Mouse (Mus musculus): ENCODE measurements around the gene Gabpb1. TPM values are rescaled to one million over a fixed set of nuclear protein-coding genes. Genes with fewer than 3 reads are reported as not detected.

The Gabpb1 gene
- total RNA-seq, 2 experiments from 2014 or later, result 35.4 to 36.5 TPM

DNA sequence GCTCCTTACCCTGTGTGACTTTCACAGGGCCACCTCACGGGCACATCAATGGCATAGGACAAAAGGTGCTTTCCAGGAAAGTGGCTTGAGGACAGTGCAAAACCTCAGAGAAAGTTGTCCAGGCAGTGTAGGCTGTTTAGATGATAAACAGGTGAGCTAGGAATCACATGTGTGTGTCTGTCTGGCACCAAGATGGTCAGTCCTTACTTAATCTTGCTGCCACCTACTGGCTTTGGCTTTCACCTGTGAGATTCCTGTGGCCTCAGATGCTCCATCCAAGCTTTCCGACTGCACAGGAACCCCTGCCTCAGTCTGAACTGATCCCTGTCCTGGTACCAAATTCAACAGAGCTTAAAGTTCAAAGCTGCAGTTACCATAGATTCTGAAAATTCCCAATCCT is 77.8 kb downstream of the Gabpb1 start:
- ATAC-seq (replicated peaks; ENCODE audit: low FRiP score, low TSS enrichment, poor library complexity, severe bottlenecking), result no peak

DNA sequence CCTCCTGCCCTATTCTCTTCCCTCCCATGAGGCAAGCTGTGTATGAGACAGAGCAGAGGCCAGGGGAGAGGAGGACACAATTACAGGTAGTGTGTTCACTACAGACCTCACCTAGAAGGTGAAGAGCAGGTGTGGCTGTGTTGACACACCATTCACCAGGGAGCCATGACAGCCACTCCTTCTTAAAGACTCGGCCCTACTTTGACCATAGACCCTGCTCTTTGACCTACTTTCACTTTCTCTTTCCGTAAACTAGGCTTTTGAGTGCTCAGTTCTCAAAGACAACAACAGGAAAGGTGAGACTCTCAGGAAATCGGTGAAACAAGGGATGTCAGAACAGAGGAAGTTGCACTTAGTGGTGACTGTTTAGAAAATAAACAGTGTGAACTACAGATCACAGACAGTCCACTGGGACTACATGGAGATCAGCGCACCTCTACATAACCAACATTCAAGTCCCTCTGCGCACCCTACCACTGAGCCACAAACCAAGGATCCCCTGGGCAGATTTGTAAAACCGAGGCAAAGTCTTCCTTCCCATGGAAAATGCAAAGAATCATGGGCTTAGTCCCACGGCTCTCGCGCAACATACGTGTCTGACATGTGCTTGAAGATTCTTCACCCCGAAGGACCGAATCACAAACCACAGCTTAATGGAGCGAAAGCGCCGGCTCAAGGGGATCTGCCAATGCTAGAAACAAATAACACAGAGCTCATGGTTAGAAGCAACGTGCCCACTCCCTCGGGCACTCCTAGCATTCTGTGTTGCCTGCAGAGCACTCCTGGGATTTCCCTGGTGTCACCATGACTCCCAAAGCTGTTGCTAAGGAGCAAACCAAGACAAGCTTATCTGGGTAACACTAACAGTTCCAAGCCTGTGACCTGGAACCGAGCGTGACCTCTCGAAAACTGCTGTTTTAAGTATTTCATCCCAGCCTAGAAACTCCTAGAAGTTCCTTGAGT is 78.6 kb downstream of the Gabpb1 start:
- ATAC-seq (replicated peaks; ENCODE audit: low FRiP score, low TSS enrichment, poor library complexity, severe bottlenecking), result no peak

DNA sequence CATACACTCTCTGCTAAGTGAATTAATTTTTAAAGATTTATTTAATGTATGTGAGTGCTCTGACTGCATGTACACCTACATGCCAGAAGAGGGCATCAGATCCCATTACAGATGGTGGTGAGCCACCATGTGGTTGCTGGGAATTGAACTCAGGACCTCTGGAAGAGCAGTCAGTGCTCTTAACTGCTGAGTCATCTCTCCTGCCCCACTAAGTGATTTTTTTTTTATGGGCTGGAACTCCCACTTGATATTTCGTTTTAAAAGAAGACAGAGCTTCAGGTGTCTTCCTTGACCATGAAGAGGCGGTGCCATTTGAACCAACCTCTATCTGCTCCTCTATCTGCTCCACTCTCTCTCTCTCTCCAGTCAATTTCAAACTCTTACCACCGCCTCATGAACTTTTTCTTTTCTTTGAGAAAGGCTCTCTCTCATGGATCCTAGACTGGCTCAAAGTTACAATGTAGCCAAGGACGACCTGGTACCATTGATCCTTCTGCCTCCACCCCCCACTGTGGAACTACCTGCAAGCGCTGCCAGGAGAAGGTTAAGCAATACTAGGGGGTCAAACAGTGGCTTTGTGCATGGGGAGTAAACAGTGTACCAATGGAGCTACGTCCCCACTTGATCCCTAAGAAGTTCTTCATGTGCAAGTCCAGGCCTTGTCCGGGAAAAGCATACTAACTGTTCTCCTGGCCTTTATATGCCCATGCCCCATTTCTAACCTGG is 79.6 kb downstream of the Gabpb1 start:
- no peak for ATAC-seq (replicated peaks; ENCODE audit: low FRiP score, low TSS enrichment, poor library complexity, severe bottlenecking)

DNA sequence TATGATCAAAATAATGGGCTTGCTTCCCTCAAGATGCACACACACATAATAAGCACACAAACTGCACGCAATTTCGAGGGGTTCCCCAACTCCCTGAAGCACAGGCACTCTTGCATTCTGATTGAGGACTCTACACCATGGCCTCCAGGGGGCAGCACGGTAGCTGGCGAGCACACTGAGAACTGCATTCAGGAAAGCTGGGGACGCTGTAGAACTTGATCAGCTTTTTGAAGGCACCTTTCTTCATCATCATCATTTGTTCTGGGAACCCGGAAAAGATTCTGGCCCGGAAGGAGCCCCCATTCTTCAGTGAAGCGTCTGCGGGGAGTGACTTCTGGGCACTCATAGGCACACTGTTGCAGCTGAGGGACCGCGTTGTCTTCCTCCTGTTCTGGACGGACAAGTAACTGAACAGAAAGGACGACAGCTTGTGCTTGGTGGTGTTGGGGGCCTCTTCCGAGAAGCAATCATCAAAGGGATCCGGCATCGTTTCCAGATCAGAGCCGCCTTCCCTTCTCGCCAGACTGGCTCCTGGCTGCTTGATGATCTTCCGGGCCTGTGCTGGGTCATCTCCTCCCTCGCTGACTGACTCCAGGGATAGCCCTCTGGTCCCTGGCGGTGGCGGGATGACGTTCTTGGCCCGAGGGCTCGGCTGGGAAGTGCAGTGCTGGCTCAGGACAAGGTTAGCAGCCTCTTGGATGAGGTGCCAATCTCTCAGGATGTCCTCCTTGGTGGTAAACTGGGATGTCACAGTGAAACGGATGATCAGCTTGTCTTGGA is 82.1 kb downstream of the Gabpb1 start:
- ATAC-seq (replicated peaks; ENCODE audit: low FRiP score, low TSS enrichment, poor library complexity, severe bottlenecking), result peak; percentile 87

DNA sequence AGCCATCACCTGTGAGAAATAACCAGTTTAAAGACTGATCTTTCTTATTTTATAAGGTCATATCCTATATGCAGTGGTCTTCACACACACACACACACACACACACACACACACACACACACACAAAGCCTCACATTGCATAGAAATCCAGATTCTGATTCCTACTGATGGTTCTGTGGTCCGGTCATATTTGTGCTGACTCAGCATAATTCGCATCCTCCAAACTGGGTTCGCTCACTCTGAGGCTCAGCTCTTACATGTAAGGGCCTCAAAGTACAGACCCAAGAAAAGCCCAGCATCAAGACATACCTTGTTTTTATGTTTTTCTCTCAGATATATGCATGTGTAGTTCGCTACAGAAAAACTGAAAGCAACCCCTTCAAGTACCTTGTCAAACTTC is 84.8 kb downstream of the Gabpb1 start:
- no peak for ATAC-seq (replicated peaks; ENCODE audit: low FRiP score, low TSS enrichment, poor library complexity, severe bottlenecking)

DNA sequence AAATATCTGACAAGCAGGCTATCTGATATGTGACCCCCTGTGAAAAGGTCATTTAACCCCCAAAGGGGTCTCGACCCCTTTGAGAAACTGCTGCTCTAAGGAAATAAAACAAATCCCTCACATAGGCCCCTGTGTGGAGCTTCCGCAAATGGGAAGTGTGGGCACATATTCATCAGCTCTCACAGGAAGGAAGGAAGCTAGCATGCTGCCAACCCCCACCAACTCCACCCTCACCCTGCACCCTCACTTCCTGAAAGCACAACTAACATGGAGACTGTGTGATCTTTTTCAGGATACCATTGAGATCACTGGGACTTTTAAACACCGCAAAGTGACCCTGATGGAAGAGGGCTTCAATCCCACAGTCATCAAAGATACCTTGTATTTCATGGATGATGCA is 88.7 kb downstream of the Gabpb1 start:
- ATAC-seq (replicated peaks; ENCODE audit: low FRiP score, low TSS enrichment, poor library complexity, severe bottlenecking), result no peak

DNA sequence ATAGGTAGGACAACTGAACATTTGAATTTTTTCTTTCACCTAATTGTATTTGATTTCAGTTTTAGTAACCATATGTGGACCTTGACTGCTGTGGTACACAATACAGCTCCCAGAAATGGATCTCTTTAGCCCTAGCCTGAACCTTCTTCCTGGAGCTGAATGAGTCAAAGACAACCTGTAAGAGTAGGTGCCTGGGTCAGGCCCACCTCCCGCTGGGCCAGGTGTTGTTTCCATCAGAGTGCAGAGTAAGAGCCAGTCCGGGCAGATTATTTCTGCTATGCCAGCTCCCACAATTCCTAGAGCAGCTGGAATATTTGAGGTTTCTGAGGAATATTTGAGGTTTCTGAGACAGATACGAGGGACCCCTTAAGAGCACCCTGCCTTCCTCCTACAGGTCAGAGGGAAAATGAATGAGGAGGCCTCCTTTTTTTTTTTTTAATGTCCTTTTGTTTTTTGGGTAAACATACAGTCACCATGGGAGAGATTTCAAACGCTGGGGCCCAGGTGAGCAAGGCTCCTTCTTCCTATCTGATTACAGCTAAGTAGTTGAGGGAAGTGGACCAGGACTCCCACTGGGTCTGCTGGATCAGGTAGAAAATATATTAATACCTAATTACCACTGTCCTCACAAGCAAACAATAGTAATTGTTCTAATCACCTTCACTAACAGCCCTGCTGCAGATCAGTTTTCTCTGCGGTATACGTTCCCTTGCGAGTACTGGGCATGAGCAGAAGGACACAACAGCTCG is 91.3 kb downstream of the Gabpb1 start:
- ATAC-seq (replicated peaks; ENCODE audit: low FRiP score, low TSS enrichment, poor library complexity, severe bottlenecking), result no peak

DNA sequence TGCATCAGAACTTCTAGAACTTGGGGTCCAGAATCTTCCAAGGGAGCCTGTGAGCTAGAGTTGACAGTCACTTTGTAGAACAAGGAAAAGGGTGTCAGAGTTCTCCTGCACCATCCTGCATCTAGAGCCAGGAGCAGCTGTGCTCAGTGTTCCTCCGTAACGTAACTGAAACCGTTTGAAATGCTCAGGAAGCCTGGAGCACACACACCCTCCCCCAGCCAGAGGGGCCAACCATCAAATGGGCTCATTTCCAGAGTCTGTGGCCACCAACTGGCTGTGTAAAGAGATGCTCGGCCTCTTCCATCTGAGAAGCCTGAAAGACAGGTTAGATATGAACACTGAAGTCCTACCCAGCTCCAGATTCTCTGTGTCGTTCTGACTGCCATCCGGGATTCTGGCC is 92.2 kb downstream of the Gabpb1 start:
- ATAC-seq (replicated peaks; ENCODE audit: low FRiP score, low TSS enrichment, poor library complexity, severe bottlenecking), result 0 out of 2 replicates have a peak, but pooled peaks have one; percentile 41

DNA sequence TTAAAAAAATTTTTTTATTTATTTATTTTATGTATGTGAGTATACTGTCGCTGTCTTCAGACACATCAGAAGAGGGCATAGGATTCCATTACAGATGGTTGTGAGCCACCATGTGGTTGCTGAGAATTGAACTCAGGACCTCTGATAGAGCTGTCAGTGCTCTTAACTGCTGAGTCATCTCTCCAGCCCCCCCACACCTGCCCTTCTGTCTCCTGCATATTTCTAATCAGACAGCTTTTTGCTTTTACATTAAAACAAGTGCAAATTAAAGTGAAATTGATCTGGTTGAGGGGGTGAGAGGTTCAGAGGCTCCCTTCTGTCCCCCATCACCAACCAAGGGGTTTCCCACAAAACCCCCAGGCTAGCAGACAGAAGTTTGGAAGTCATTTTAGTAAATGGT is 96.9 kb downstream of the Gabpb1 start:
- ATAC-seq (replicated peaks; ENCODE audit: low FRiP score, low TSS enrichment, poor library complexity, severe bottlenecking), result no peak

Other genes with a start within 250 kb of the Gabpb1 start
- gene Atp8b4, start 175.7 kb downstream of the Gabpb1 start, total RNA-seq (2014; fragmentation: Nextera tagmentation), result 1.6 and 2.6 TPM in 2 replicates
- 2.2 and 4.3 TPM in 2 replicates for gene Atp8b4, start 175.7 kb downstream of the Gabpb1 start, total RNA-seq (2017)
- gene Slc27a2, start 123.9 kb downstream of the Gabpb1 start, total RNA-seq (2014; fragmentation: Nextera tagmentation), result 0.96 TPM in 1 of 2 replicates, not detected in the other
- not detected in 2 replicates for gene Slc27a2, start 123.9 kb downstream of the Gabpb1 start, total RNA-seq (2017)
- gene Hdc, start 57.0 kb downstream of the Gabpb1 start, total RNA-seq (2014; fragmentation: Nextera tagmentation), result 0.92 and 1.3 TPM in 2 replicates
- 0.46 and 2.6 TPM in 2 replicates for gene Hdc, start 57.0 kb downstream of the Gabpb1 start, total RNA-seq (2017)
- gene Usp8, start 31.0 kb upstream of the Gabpb1 start, total RNA-seq (2014; fragmentation: Nextera tagmentation), result 37.5 and 40.1 TPM in 2 replicates
- 49.3 and 50.4 TPM in 2 replicates for gene Usp8, start 31.0 kb upstream of the Gabpb1 start, total RNA-seq (2017)
- gene Usp50, start 107.1 kb upstream of the Gabpb1 start, total RNA-seq (2014; fragmentation: Nextera tagmentation), result 1.1 and 1.4 TPM in 2 replicates
- gene Usp50, start 107.1 kb upstream of the Gabpb1 start, total RNA-seq (2017), result 0.88 TPM in 1 of 2 replicates, not detected in the other
- 72.4 and 74.8 TPM in 2 replicates for gene Trpm7, start 199.9 kb upstream of the Gabpb1 start, total RNA-seq (2014; fragmentation: Nextera tagmentation)
- 69.3 and 121 TPM in 2 replicates for gene Trpm7, start 199.9 kb upstream of the Gabpb1 start, total RNA-seq (2017)

Data from megakaryocyte-erythroid progenitor cell, adult 5-6 weeks (primary cell).